8 mouse cellular contexts compared by ENCODE assay signal in the genomic region with DNA sequence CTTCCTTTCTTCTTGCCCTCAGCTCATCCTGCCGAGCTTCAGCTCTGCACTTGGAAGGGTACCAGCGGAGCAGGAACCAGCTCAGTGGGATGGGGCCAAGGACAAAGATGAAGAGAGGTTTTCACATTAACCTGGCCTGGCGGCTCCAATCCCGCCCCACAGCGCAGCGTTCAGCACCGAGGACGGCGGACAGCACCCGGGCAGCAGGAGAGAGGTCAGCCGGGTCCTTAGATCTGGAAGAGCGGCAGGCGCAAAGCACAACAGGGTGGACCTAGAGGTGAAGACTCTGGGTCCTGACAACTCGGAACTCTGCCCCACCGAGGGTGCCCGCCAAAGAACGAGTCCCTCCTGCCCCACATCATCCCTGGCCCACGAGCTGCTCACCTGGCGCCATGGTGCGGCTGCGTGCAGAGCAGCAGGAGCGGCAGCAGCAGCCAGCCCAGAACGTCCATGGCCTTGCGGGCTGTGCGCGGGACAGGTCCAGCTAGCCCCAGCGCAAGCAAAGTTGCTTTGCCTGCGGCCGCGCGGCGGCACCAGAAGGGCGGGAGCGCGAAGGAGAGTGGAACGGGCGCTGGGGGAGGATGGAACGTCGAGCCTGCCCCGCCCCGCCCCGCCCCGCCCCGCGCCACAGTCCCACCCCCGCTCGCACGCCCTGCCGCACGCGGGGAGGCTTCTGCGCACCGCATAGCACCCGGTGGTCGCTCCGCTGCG. TPM values are rescaled to one million over a fixed set of nuclear protein-coding genes. Genes with fewer than 3 reads are reported as not detected.
DNase-seq lines count a peak whose midpoint lies in the region; ATAC-seq and TF ChIP-seq lines count a peak whose summit lies in the region.

A gene (minus strand): TSS at position 602 of the 711 bp plus-strand sequence.

- no peak; the same call in 1 of the 2 replicates for ATAC-seq in embryonic facial prominence, embryonic 11.5 days (replicated peaks; ENCODE audit: insufficient number of reproducible peaks, low FRiP score, low TSS enrichment, low read depth)
- peak; percentile 58 for ATAC-seq in heart, embryonic 16.5 days (replicated peaks; ENCODE audit: extremely low read depth, insufficient read depth, low FRiP score)
- ATAC-seq in lung, embryonic 14.5 days (ENCODE audit: insufficient read depth) = peak; percentile 58; the same call in 1 of the 2 replicates
- no peak for ATAC-seq in activated CD4-positive, CD25-positive, alpha-beta regulatory T cell, adult 4 months

- no peaks in the 10 kb centered on the region for H3K36me3 ChIP-seq in embryonic facial prominence, embryonic 11.5 days (replicated peaks; ENCODE audit: control insufficient read depth, insufficient read depth, low read depth, low read length)
- H3K36me3 ChIP-seq in heart, embryonic 16.5 days (ENCODE audit: control insufficient read depth, insufficient read depth) = no peaks in the 10 kb centered on the region
- H3K36me3 ChIP-seq in lung, embryonic 14.5 days (ENCODE audit: insufficient read depth) = no peaks in the 10 kb centered on the region

- no peaks in the 10 kb centered on the region for H3K4me1 ChIP-seq in embryonic facial prominence, embryonic 11.5 days (ENCODE audit: control insufficient read depth, insufficient read depth, low read length)
- no peaks in the 10 kb centered on the region; the same call in 1 of the 2 replicates for H3K4me1 ChIP-seq in heart, embryonic 16.5 days (ENCODE audit: control insufficient read depth, insufficient read depth, low read length)
- no peaks in the 10 kb centered on the region for H3K4me1 ChIP-seq in lung, embryonic 14.5 days (ENCODE audit: insufficient read depth)

- peaks cover 15% of the 10 kb centered on the region for H3K27me3 ChIP-seq in embryonic facial prominence, embryonic 11.5 days (ENCODE audit: control insufficient read depth, insufficient read depth, low read length)
- H3K27me3 ChIP-seq in heart, embryonic 16.5 days (ENCODE audit: control insufficient read depth, insufficient read depth, low read length) = peaks cover 33% of the 10 kb centered on the region
- peaks cover 23% of the 10 kb centered on the region for H3K27me3 ChIP-seq in lung, embryonic 14.5 days (ENCODE audit: insufficient read depth, low read length)

- H3K4me2 ChIP-seq in embryonic facial prominence, embryonic 11.5 days (ENCODE audit: low read depth, low read length) = peak within 1 kb of the TSS; percentile 64
- peak within 1 kb of the TSS; percentile 57 for H3K4me2 ChIP-seq in heart, embryonic 16.5 days (ENCODE audit: low read depth, low read length)
- H3K4me2 ChIP-seq in lung, embryonic 14.5 days = peak within 1 kb of the TSS; percentile 70

- no peaks in the 10 kb centered on the region for H3K9me3 ChIP-seq in embryonic facial prominence, embryonic 11.5 days (replicated peaks; ENCODE audit: control insufficient read depth, low read length)
- no peaks in the 10 kb centered on the region for H3K9me3 ChIP-seq in heart, embryonic 16.5 days (replicated peaks; ENCODE audit: control insufficient read depth, low read length)
- H3K9me3 ChIP-seq in lung, embryonic 14.5 days (ENCODE audit: low read depth, low read length) = no peaks in the 10 kb centered on the region

- TF ChIP-seq CTCF in lung, embryonic 14.5 days (IDR thresholded peaks at IDR 0.05; ENCODE audit: low read depth) = no peak

- WGBS in embryonic facial prominence, embryonic 11.5 days = under 1% methylated on average over 56 of the region's 57 CpGs
- WGBS in heart, embryonic 16.5 days = 1% methylated on average over 57 of the region's 57 CpGs
- under 1% methylated on average over 57 of the region's 57 CpGs for WGBS in lung, embryonic 14.5 days

- DNase-seq in 3T3-L1 (ENCODE audit: low read depth, low spot score) = peak; percentile 11
- peak; percentile 85 for DNase-seq in adrenal gland, postnatal 10 days
- DNase-seq in embryonic facial prominence, embryonic 11.5 days (ENCODE audit: low spot score) = peak; percentile 64
- DNase-seq in kidney, postnatal 25 days = peak; percentile 80 to 82
- peak; percentile 76 for DNase-seq in lung, embryonic 14.5 days
- DNase-seq in ovary, postnatal 36 days (ENCODE audit: low spot score) = peak; percentile 69

- no peak within 1 kb of the TSS for H3K27ac ChIP-seq in embryonic facial prominence, embryonic 11.5 days (replicated peaks; ENCODE audit: low read depth, low read length)
- H3K27ac ChIP-seq in heart, embryonic 16.5 days (ENCODE audit: low read length) = no peak within 1 kb of the TSS
- H3K27ac ChIP-seq in lung, embryonic 14.5 days (ENCODE audit: low read depth) = no peak within 1 kb of the TSS

- peak within 1 kb of the TSS; percentile 31 for H3K4me3 ChIP-seq in embryonic facial prominence, embryonic 11.5 days (ENCODE audit: low read depth, low read length)
- peak within 1 kb of the TSS; percentile 33 for H3K4me3 ChIP-seq in heart, embryonic 16.5 days (ENCODE audit: low read length)
- peak within 1 kb of the TSS; percentile 28 for H3K4me3 ChIP-seq in lung, embryonic 14.5 days (ENCODE audit: low read depth, low read length)

- H3K9ac ChIP-seq in embryonic facial prominence, embryonic 11.5 days (replicated peaks; ENCODE audit: low read length) = no peak within 1 kb of the TSS
- no peak within 1 kb of the TSS for H3K9ac ChIP-seq in heart, embryonic 16.5 days (ENCODE audit: low read length)
- H3K9ac ChIP-seq in lung, embryonic 14.5 days = no peak within 1 kb of the TSS

RNA-seq across cellular contexts. Expression of the gene that starts here (rescaled TPM):
- total RNA-seq in adrenal gland, postnatal 10 days (2021) = under 1 TPM; 0.21 to 0.45 TPM
- not detected in 2 replicates for polyA plus RNA-seq in embryonic facial prominence, embryonic 11.5 days (2014; fragmentation: Nextera tagmentation; extraction: Ambion mirVana)
- 0.12 TPM in 1 of 2 replicates, not detected in the other for polyA plus RNA-seq in heart, embryonic 16.5 days (2015; fragmentation: Nextera tagmentation; extraction: Ambion mirVana)
- polyA plus RNA-seq in lung, embryonic 14.5 days (2014; fragmentation: Nextera tagmentation; extraction: Ambion mirVana) = not detected in 2 replicates
- under 1 TPM in 1 of 2 experiments, not detected in 1; 0.41 TPM for polyA plus RNA-seq in activated CD4-positive, CD25-positive, alpha-beta regulatory T cell, adult 4 months (2017; shearing (Covaris generic))

Comparison
In these comparisons a context has a peak if more than half of its experiments do, and no peak if none do; other contexts are left out.
1. Peak in DNase-seq in adrenal gland, postnatal 10 days; RNA of the gene not detected or under 1 TPM.
2. Peak in DNase-seq, H3K4me3 ChIP-seq and H3K4me2 ChIP-seq in embryonic facial prominence, embryonic 11.5 days; RNA of the gene not detected or under 1 TPM.
3. Peak in ATAC-seq, H3K4me3 ChIP-seq and H3K4me2 ChIP-seq in heart, embryonic 16.5 days; RNA of the gene not detected or under 1 TPM.
4. Peak in DNase-seq, ATAC-seq, H3K4me3 ChIP-seq and H3K4me2 ChIP-seq in lung, embryonic 14.5 days; RNA of the gene not detected or under 1 TPM.
5. DNase-seq: peak in every context shown above with its lines; median percentile 85 in adrenal gland, postnatal 10 days; 81 in kidney, postnatal 25 days; 76 in lung, embryonic 14.5 days; 69 in ovary, postnatal 36 days; 64 in embryonic facial prominence, embryonic 11.5 days; 11 in 3T3-L1.